Mouse (Mus musculus) ES-Bruce4 (cell line): ENCODE results near the gene Pacsin1. TPM values are rescaled to one million over a fixed set of nuclear protein-coding genes. Genes with fewer than 3 reads are reported as not detected.

Experiments used
- H3K27ac ChIP-seq: 2 replicates; pipeline ENCODE4 v1.5.1; 2012; ENCODE audit warnings: low read length, inconsistent platforms; ENCODE audit not compliant: insufficient read depth
- H3K27me3 ChIP-seq: 2 replicates; pipeline ENCODE4 v1.6.1; 2012; ENCODE audit warnings: mild to moderate bottlenecking, low read length, inconsistent platforms; ENCODE audit not compliant: control insufficient read depth, poor library complexity, insufficient read depth, severe bottlenecking
- H3K36me3 ChIP-seq: 2 replicates; pipeline ENCODE4 v1.6.1; 2012; ENCODE audit warnings: inconsistent platforms, mild to moderate bottlenecking, low read length, moderate library complexity; ENCODE audit not compliant: control insufficient read depth, poor library complexity, insufficient read depth, severe bottlenecking
- H3K4me1 ChIP-seq: one replicate; pipeline ENCODE4 v1.8.1; 2011; ENCODE audit warnings: low read length; ENCODE audit not compliant: control insufficient read depth, insufficient read depth
- H3K4me3 ChIP-seq: 2 replicates; pipeline ENCODE4 v1.5.1; 2011; ENCODE audit warnings: low read depth, mild to moderate bottlenecking, low read length
- H3K9ac ChIP-seq: 2 replicates; pipeline ENCODE4 v1.6.1; 2012; ENCODE audit warnings: low read depth, mild to moderate bottlenecking, inconsistent platforms; ENCODE audit not compliant: poor library complexity, severe bottlenecking
- H3K9me3 ChIP-seq: replicated peaks from 2 replicates; pipeline ENCODE4 v1.6.1; 2012; ENCODE audit warnings: mild to moderate bottlenecking, low read length, inconsistent platforms; ENCODE audit not compliant: control insufficient read depth, poor library complexity, insufficient read depth, severe bottlenecking
- CTCF ChIP-seq: IDR thresholded peaks from one replicate; pipeline ENCODE4 v1.8.1; 2011; ENCODE audit warnings: low read depth, low read length
- EP300 ChIP-seq: IDR thresholded peaks from 2 replicates; pipeline ENCODE4 v1.6.1; 2011; ENCODE audit warnings: low read depth, low read length; ENCODE audit not compliant: insufficient read depth
- POLR2A ChIP-seq: IDR thresholded peaks from one replicate; pipeline ENCODE4 v1.8.1; 2011; ENCODE audit warnings: low read length; ENCODE audit not compliant: insufficient read depth
- polyA plus RNA-seq: library from polyadenylated mRNA; stranded (reverse); fragments of >200 nt; gene quantifications from 2 replicates; pipeline ENCODE4 v1.2.4, GENCODE M21; 2011; ENCODE audit warnings: low read depth; ENCODE audit not compliant: missing spikeins, insufficient read depth, insufficient read length

Pacsin1 gene
- polyA plus RNA-seq, 1 experiment, result 16.8 TPM

DNA sequence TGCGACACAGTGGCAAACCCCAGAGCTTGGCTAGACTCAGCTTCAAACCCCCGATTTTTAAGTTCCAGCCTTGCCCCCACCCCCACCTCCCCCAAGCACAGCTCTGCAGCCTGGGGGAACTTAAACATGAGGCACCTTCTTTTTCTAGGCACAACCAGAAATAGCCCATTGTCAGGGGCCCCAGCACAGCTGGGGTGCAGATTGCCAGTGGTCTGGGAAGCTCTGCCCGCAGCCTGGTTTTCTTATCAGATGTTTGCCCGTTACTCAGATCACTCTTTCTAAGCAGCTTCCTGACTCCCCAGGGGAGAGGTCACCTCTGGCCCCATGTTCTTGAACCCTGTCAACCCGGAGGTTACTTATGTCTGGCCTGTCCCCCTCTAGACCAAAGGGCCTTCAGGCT, 1.1 kb downstream of the Pacsin1 start:
- no peaks in the 10 kb centered on the region for H3K9me3 ChIP-seq
- H3K36me3 ChIP-seq, result no peaks in the 10 kb centered on the region
- TF ChIP-seq EP300 (no peak), POLR2A (no peak), CTCF (no peak)
- H3K4me3 ChIP-seq, result peak overlapping the region; percentile 46; the same call in 1 of the 2 replicates
- H3K27me3 ChIP-seq, result 0 out of 2 replicates have a peak, but pooled peaks cover 2% of the 10 kb centered on the region
- no peak overlapping the region for H3K9ac ChIP-seq
- no peak overlapping the region for H3K27ac ChIP-seq
- peaks cover 5% of the 10 kb centered on the region for H3K4me1 ChIP-seq

DNA sequence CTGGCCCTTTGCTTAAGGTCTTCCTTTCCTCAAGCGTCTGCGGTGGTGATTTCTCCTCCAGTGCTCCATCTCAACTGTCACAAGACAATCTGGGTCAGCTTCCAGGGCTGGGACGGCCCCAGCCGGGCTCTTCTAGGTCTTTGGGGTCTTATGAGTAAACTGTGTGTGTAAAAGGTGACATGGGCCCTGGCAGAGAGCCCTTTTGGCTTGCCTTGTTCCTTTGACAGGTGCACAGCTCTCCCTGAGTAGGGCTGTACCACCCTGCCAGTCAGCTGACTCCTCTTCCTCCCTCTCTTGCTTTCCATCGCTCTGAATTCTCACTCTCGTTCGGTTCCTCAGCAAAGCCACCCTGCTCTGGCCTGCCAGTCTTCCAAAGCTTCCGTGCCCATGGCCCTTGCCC, 1.8 kb downstream of the Pacsin1 start:
- H3K9ac ChIP-seq, result no peak overlapping the region
- H3K27ac ChIP-seq, result no peak overlapping the region
- H3K4me1 ChIP-seq, result peaks cover 5% of the 10 kb centered on the region
- 0 out of 2 replicates have a peak, but pooled peaks cover 2% of the 10 kb centered on the region for H3K27me3 ChIP-seq
- H3K4me3 ChIP-seq, result no peak overlapping the region
- no peaks in the 10 kb centered on the region for H3K36me3 ChIP-seq
- TF ChIP-seq POLR2A (no peak), EP300 (no peak), CTCF (no peak)
- H3K9me3 ChIP-seq, result no peaks in the 10 kb centered on the region

DNA sequence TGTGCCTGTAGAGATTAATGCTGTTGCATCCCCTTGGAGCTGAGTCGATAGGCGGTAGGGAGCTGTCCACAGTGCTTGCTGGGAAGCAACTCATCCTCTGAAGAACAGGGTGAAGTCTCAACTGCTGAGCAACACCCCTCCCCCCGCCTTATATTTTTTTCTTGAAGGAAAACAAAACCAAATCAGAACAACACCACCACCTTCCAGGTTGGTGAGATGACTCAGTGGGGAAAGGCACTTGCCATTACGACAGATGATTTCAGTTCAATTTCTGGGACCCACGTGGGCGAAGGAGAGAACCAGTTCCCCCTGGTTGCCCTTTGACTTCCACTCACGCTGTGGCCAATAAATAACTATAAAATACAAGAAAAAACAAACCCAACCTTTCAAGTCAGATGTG, 3.5 kb downstream of the Pacsin1 start:
- H3K4me1 ChIP-seq, result peaks cover 5% of the 10 kb centered on the region
- no peaks in the 10 kb centered on the region for H3K9me3 ChIP-seq
- H3K36me3 ChIP-seq, result no peaks in the 10 kb centered on the region
- no peak overlapping the region for H3K9ac ChIP-seq
- no peak overlapping the region for H3K27ac ChIP-seq
- 0 out of 2 replicates have a peak, but pooled peaks cover 2% of the 10 kb centered on the region for H3K27me3 ChIP-seq
- no peak overlapping the region for H3K4me3 ChIP-seq
- TF ChIP-seq CTCF (no peak), POLR2A (no peak), EP300 (no peak)

DNA sequence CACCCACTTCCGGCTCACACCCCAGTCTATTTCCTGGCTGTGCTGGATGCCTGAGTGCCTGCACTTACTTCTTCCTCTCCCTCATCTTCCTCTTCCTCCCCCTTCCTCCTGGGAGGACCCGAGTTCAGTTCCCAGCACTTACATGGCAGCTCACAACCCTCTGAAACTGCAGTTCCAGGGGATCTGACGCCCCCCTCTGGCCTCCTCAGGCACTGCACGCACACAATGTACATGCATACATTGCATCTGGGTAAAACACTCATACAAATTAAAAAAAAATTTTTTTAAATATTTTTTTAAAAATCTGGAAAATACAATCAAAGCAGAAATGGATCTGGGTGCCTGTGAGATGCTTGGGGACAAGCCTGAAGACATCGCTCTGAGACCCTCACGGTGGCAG, 16.4 kb downstream of the Pacsin1 start:
- no peak overlapping the region for H3K9ac ChIP-seq
- no peaks in the 10 kb centered on the region for H3K27me3 ChIP-seq
- H3K36me3 ChIP-seq, result no peaks in the 10 kb centered on the region
- H3K27ac ChIP-seq, result no peak overlapping the region
- no peaks in the 10 kb centered on the region for H3K9me3 ChIP-seq
- peaks cover 3% of the 10 kb centered on the region for H3K4me1 ChIP-seq
- no peak for TF ChIP-seq EP300
- peak; percentile 46 for TF ChIP-seq CTCF
- no peak for TF ChIP-seq POLR2A
- H3K4me3 ChIP-seq, result no peak overlapping the region

DNA sequence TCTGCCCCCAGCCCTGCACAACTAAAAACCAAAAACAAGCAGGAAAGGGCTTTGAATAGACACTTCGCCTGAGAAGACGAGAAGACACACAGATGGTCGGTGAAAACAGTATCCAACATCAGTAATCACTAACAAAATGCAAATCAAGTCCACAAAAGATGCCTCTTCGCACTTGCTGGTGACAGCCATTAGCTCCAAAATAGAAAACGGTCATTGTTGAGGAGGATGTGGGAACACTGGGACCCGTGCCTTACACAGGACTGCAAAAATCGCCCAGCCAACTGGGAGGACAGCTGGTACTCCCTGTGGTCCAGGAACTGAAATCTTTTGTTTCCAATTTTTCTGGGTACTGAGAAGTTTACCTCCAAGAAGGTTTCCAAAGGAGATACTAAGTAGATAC, 18.6 kb downstream of the Pacsin1 start:
- no peak overlapping the region for H3K27ac ChIP-seq
- H3K4me1 ChIP-seq, result peaks cover 3% of the 10 kb centered on the region
- H3K27me3 ChIP-seq, result no peaks in the 10 kb centered on the region
- no peak overlapping the region for H3K9ac ChIP-seq
- no peak overlapping the region for H3K4me3 ChIP-seq
- H3K9me3 ChIP-seq, result no peaks in the 10 kb centered on the region
- H3K36me3 ChIP-seq, result no peaks in the 10 kb centered on the region
- TF ChIP-seq POLR2A, result no peak
- TF ChIP-seq CTCF, result no peak
- TF ChIP-seq EP300, result no peak

DNA sequence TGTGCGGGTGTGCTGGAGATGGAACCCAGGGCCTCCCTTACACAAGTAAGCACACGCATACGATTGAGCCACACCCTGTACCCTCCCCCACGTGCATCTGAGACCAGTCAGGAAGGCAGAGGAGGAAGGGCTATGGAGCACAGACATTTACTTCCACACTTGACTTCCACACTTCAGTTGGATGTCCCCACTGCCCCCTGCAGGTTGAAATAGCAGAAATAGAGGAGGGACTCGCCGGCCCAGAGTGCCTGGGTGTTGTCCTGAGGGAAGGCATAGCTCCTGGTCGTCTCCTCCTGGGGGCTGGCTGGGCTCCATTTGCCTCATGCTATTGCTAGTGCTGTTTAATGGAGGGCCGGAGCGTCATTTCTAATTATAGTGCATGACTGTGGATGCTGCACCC, 20.1 kb downstream of the Pacsin1 start:
- Histone ChIP-seq H3K9me3 (no peaks in the 10 kb centered on the region), H3K4me3 (no peak overlapping the region), H3K27ac (no peak overlapping the region), H3K9ac (no peak overlapping the region), H3K4me1 (peaks cover 3% of the 10 kb centered on the region), H3K27me3 (no peaks in the 10 kb centered on the region), H3K36me3 (no peaks in the 10 kb centered on the region)
- TF ChIP-seq POLR2A (no peak), EP300 (no peak), CTCF (peak; percentile 47)
